Mouse (Mus musculus) G1E-ER4 (cell line): ENCODE results near the gene Sumf1. TPM values are rescaled to one million over a fixed set of nuclear protein-coding genes. Genes with fewer than 3 reads are reported as not detected.

Experiments used
- GATA1 ChIP-seq: IDR thresholded peaks from one replicate; pipeline ENCODE4 v1.8.0; 2012; ENCODE audit warnings: low read length, inconsistent platforms
- polyA plus RNA-seq: library from polyadenylated mRNA; stranded (reverse); fragments of >175 nt; gene quantifications from 2 replicates; pipeline ENCODE4 v1.2.3, GENCODE M21; 2012

Sumf1 gene
- polyA plus RNA-seq, 1 experiment = 36.2 TPM

GRCm38 (mm10) chr6:108214294-108214925, 29.0 kb upstream of the Sumf1 start:
- TF ChIP-seq GATA1 = no peak

GRCm38 (mm10) chr6:108213481-108214293, 28.3 kb upstream of the Sumf1 start:
- TF ChIP-seq GATA1 = no peak

GRCm38 (mm10) chr6:108212881-108213295, 27.5 kb upstream of the Sumf1 start, which contains the start of gene Itpr1:
Gene Itpr1, plus strand, starts transcription at chr6:108213096.
- TF ChIP-seq GATA1 = no peak

GRCm38 (mm10) chr6:108211896-108212880, 26.8 kb upstream of the Sumf1 start:
- TF ChIP-seq GATA1 = no peak

GRCm38 (mm10) chr6:108206914-108207566, 21.7 kb upstream of the Sumf1 start:
- no peak for TF ChIP-seq GATA1

GRCm38 (mm10) chr6:108206145-108206544, 20.8 kb upstream of the Sumf1 start:
- no peak for TF ChIP-seq GATA1

- no peak for TF ChIP-seq GATA1
Measured at GRCm38 (mm10) chr6:108204322-108204721, 18.9 kb upstream of the Sumf1 start.

GRCm38 (mm10) chr6:108198286-108198685, 12.9 kb upstream of the Sumf1 start:
- no peak for TF ChIP-seq GATA1

GRCm38 (mm10) chr6:108197117-108197516, 11.7 kb upstream of the Sumf1 start:
- TF ChIP-seq GATA1 = no peak

GRCm38 (mm10) chr6:108196665-108197064, 11.3 kb upstream of the Sumf1 start:
- TF ChIP-seq GATA1 = no peak

GRCm38 (mm10) chr6:108192632-108193031, 7.2 kb upstream of the Sumf1 start:
- TF ChIP-seq GATA1 = no peak

- TF ChIP-seq GATA1 = no peak
Measured at GRCm38 (mm10) chr6:108190690-108191089, 5.3 kb upstream of the Sumf1 start.

- no peak for TF ChIP-seq GATA1
Measured at GRCm38 (mm10) chr6:108185685-108186009, 265 bp upstream of the Sumf1 start.

GRCm38 (mm10) chr6:108179087-108179486, 6.3 kb downstream of the Sumf1 start:
- no peak for TF ChIP-seq GATA1

GRCm38 (mm10) chr6:108174181-108174580, 11.2 kb downstream of the Sumf1 start:
- no peak for TF ChIP-seq GATA1
